Mouse (Mus musculus) heart, adult 2 months (tissue): Measurements from ENCODE around the gene Dnajc11.
A peak's percentile ranks its signal among the peaks of the same experiment; 100 is the strongest.

Experiments used
- CTCF ChIP-seq: fragments of 200-600 bp; IDR thresholded peaks from 2 replicates; pipeline ENCODE4 v1.8.1; 2022; ENCODE audit warnings: antibody characterized with exemption, mild to moderate bottlenecking, moderate library complexity
- POLR2A ChIP-seq: fragments of 200-500 bp; IDR thresholded peaks from 2 replicates; pipeline ENCODE4 v1.6.1; 2011; ENCODE audit warnings: mild to moderate bottlenecking, low read depth, low read length, control low read depth; ENCODE audit not compliant: insufficient read depth

- TF ChIP-seq CTCF (peak; percentile 59), POLR2A (no peak)
These were observed 33.6 kb upstream of the Dnajc11 start for GRCm38 (mm10) chr4:151899707-151900384.
